10 mouse cellular contexts compared by ENCODE assay signal in genomic region chr2:168518256-168518659, GRCm38 (mm10).
DNase-seq lines count a peak whose midpoint lies in the region; ATAC-seq and TF ChIP-seq lines count a peak whose summit lies in the region.
"Had no signal": no experiment of that assay in that cellular context is flagged by ENCODE, and none has a peak within 500 bp of the region (broad histone marks: within the 10 kb centered on the region; RNA-seq: fewer than 3 reads in every experiment).

No protein-coding gene starts in this region.

- H3K4me3 ChIP-seq in intestine, embryonic 15.5 days (replicated peaks): no peak overlapping the region
- no peak overlapping the region for H3K4me3 ChIP-seq in intestine, embryonic 16.5 days (ENCODE audit: low read length)
- H3K4me3 ChIP-seq in gastrocnemius, adult 2 months: peak overlapping the region; percentile 28
- H3K4me3 ChIP-seq: stomach, embryonic 15.5 days had no signal

- peak; percentile 82 for DNase-seq in Patski (ENCODE audit: low read depth, low spot score)
- DNase-seq in gastrocnemius, adult 2 months: peak; percentile 87
- peak; percentile 61 for DNase-seq in lung, postnatal 25 days (ENCODE audit: low spot score)
- no peak for DNase-seq in neural tube, embryonic 10.5 days (ENCODE audit: extremely low spot score, low spot score)
- no peak for DNase-seq in right cerebral cortex, adult 18-20 months

- TF ChIP-seq CTCF in Patski (IDR thresholded peaks at IDR 0.05): no peak
- TF ChIP-seq CTCF in gastrocnemius, adult 2 months (IDR thresholded peaks at IDR 0.05): no peak

- H3K4me2 ChIP-seq in intestine, embryonic 15.5 days (replicated peaks): no peak overlapping the region
- no peak overlapping the region for H3K4me2 ChIP-seq in intestine, embryonic 16.5 days (ENCODE audit: low read depth, low read length)
- H3K4me2 ChIP-seq: liver, embryonic 11.5 days; stomach, embryonic 15.5 days had no signal

- no peaks in the 10 kb centered on the region for H3K27me3 ChIP-seq in intestine, embryonic 15.5 days (replicated peaks)
- no peaks in the 10 kb centered on the region for H3K27me3 ChIP-seq in intestine, embryonic 16.5 days (replicated peaks; ENCODE audit: control insufficient read depth, insufficient read depth, low read length)
- no peaks in the 10 kb centered on the region for H3K27me3 ChIP-seq in Patski
- H3K27me3 ChIP-seq: stomach, embryonic 15.5 days had no signal

- POLR2A ChIA-PET in Patski (lab: Charles Lee): no interaction called here

- no peaks in the 10 kb centered on the region for H3K4me1 ChIP-seq in intestine, embryonic 15.5 days (replicated peaks)
- peaks cover 3% of the 10 kb centered on the region; the same call in 1 of the 2 replicates for H3K4me1 ChIP-seq in intestine, embryonic 16.5 days (ENCODE audit: control insufficient read depth, insufficient read depth, low read length)

- no peaks in the 10 kb centered on the region for H3K36me3 ChIP-seq in intestine, embryonic 15.5 days
- H3K36me3 ChIP-seq in intestine, embryonic 16.5 days (ENCODE audit: control insufficient read depth, insufficient read depth, low read length): no peaks in the 10 kb centered on the region
- H3K36me3 ChIP-seq: stomach, embryonic 15.5 days had no signal

- H3K27ac ChIP-seq in intestine, embryonic 15.5 days: no peak overlapping the region
- H3K27ac ChIP-seq in intestine, embryonic 16.5 days (ENCODE audit: low read length): no peak overlapping the region
- H3K27ac ChIP-seq in gastrocnemius, adult 2 months: peak overlapping the region; percentile 89
- H3K27ac ChIP-seq: stomach, embryonic 15.5 days had no signal

- CTCF ChIA-PET in Patski (lab: Charles Lee): interaction anchor here (0.9 kb wide), 1 partner anchor 112 kb away, joined by 4 read pairs; no protein-coding TSS in a partner anchor

- intact Hi-C loops in gastrocnemius, adult 2 months (cut with DNase I): loop anchor here (5.0 kb wide), 2 partner anchors 46 to 109 kb away; no protein-coding TSS in a partner anchor

- in situ Hi-C loops in Patski (cut with MboI; ENCODE audit: low pct_unique_long_range_greater_than_20kb): no loop called here

- ATAC-seq in intestine, embryonic 15.5 days: 0 out of 2 replicates have a peak, but pooled peaks have one; percentile 30
- ATAC-seq in intestine, embryonic 16.5 days: no peak; the same call in 1 of the 2 replicates
- peak; percentile 91 for ATAC-seq in Patski
- ATAC-seq in monocyte, adult 5-6 weeks (replicated peaks; ENCODE audit: insufficient number of reproducible peaks, low FRiP score, low TSS enrichment, poor library complexity, severe bottlenecking): no peak

- H3K9me3 ChIP-seq in intestine, embryonic 15.5 days: no peaks in the 10 kb centered on the region
- no peaks in the 10 kb centered on the region for H3K9me3 ChIP-seq in intestine, embryonic 16.5 days (ENCODE audit: control insufficient read depth, low read length)
- H3K9me3 ChIP-seq: stomach, embryonic 15.5 days had no signal

- H3K9ac ChIP-seq in intestine, embryonic 15.5 days: no peak overlapping the region
- no peak overlapping the region for H3K9ac ChIP-seq in intestine, embryonic 16.5 days (ENCODE audit: low read depth, low read length)
- H3K9ac ChIP-seq: stomach, embryonic 15.5 days had no signal

- 70% methylated on average over 15 of the region's 15 CpGs for WGBS in intestine, embryonic 15.5 days
- 68% methylated on average over 15 of the region's 15 CpGs for WGBS in intestine, embryonic 16.5 days

Comparison
In these comparisons a context has a peak if more than half of its experiments do, and no peak if none do; other contexts are left out.
1. ATAC-seq: peak in intestine, embryonic 15.5 days (single experiment) and Patski (single experiment); none in intestine, embryonic 16.5 days (single experiment) and monocyte, adult 5-6 weeks (single experiment).
2. DNase-seq: peak in Patski (single experiment), gastrocnemius, adult 2 months (single experiment) and lung, postnatal 25 days (single experiment); none in neural tube, embryonic 10.5 days (single experiment) and right cerebral cortex, adult 18-20 months (single experiment).